Mouse (Mus musculus): ENCODE measurements around the gene Slc2a9. TPM values are rescaled to one million over a fixed set of nuclear protein-coding genes. Genes with fewer than 3 reads are reported as not detected.

The Slc2a9 gene
- polyA plus RNA-seq, 1 experiment from 2014 or later = 0.80 TPM

GRCm38 (mm10) chr5:38461261-38461660 is 41.7 kb downstream of the Slc2a9 start:
- Histone ChIP-seq H3K4me2 (no peak overlapping the region), H3K4me3 (replicated peaks) (no peak overlapping the region), H3K9me3 (replicated peaks) (no peaks in the 10 kb centered on the region), H3K9ac (no peak overlapping the region), H3K4me1 (replicated peaks) (peaks cover 1% of the 10 kb centered on the region; the same call in 1 of the 2 replicates), H3K27ac (no peak overlapping the region), H3K36me3 (no peaks in the 10 kb centered on the region), H3K27me3 (no peaks in the 10 kb centered on the region)
- ATAC-seq (ENCODE audit: low read depth) = no peak
- no peak for DNase-seq
- WGBS (ENCODE audit: insufficient replicate concordance) = 71% methylated on average over 5 of the region's 5 CpGs

GRCm38 (mm10) chr5:38450936-38451335 is 52.0 kb downstream of the Slc2a9 start:
- ATAC-seq (ENCODE audit: low read depth) = no peak
- 74% methylated on average over 3 of the region's 3 CpGs for WGBS (ENCODE audit: insufficient replicate concordance)

GRCm38 (mm10) chr5:38449607-38450006 is 53.3 kb downstream of the Slc2a9 start:
- Histone ChIP-seq H3K4me1 (replicated peaks) (no peaks in the 10 kb centered on the region), H3K9ac (no peak overlapping the region), H3K4me2 (no peak overlapping the region), H3K9me3 (replicated peaks) (no peaks in the 10 kb centered on the region), H3K4me3 (replicated peaks) (no peak overlapping the region), H3K27me3 (no peaks in the 10 kb centered on the region), H3K36me3 (no peaks in the 10 kb centered on the region), H3K27ac (no peak overlapping the region)
- WGBS (ENCODE audit: insufficient replicate concordance) = 64% methylated on average over 7 of the region's 8 CpGs
- ATAC-seq (ENCODE audit: low read depth) (no peak), DNase-seq (no peak)

More at GRCm38 (mm10) chr5:38450936-38451335, 52.0 kb downstream of the Slc2a9 start:
- Histone ChIP-seq H3K36me3 (no peaks in the 10 kb centered on the region), H3K9ac (no peak overlapping the region), H3K4me2 (no peak overlapping the region), H3K27ac (no peak overlapping the region), H3K4me1 (replicated peaks) (no peaks in the 10 kb centered on the region), H3K9me3 (replicated peaks) (no peaks in the 10 kb centered on the region), H3K27me3 (no peaks in the 10 kb centered on the region), H3K4me3 (replicated peaks) (no peak overlapping the region)
- no peak for DNase-seq

GRCm38 (mm10) chr5:38448121-38448520 is 54.8 kb downstream of the Slc2a9 start:
- Histone ChIP-seq H3K27me3 (no peaks in the 10 kb centered on the region), H3K36me3 (no peaks in the 10 kb centered on the region), H3K9me3 (replicated peaks) (no peaks in the 10 kb centered on the region), H3K9ac (no peak overlapping the region), H3K4me1 (replicated peaks) (no peaks in the 10 kb centered on the region), H3K4me2 (no peak overlapping the region), H3K27ac (no peak overlapping the region), H3K4me3 (replicated peaks) (no peak overlapping the region)
- DNase-seq = no peak
- no peak for ATAC-seq (ENCODE audit: low read depth)
- WGBS (ENCODE audit: insufficient replicate concordance) = 78% methylated on average over 3 of the region's 3 CpGs

GRCm38 (mm10) chr5:38446316-38446975 is 56.5 kb downstream of the Slc2a9 start:
- no peak for DNase-seq
- H3K4me2 ChIP-seq = no peak overlapping the region
- H3K27me3 ChIP-seq = no peaks in the 10 kb centered on the region
- no peaks in the 10 kb centered on the region for H3K9me3 ChIP-seq (replicated peaks)
- no peak for ATAC-seq (ENCODE audit: low read depth)
- no peak overlapping the region for H3K9ac ChIP-seq
- no peak overlapping the region for H3K4me3 ChIP-seq (replicated peaks)
- no peaks in the 10 kb centered on the region for H3K4me1 ChIP-seq (replicated peaks)
- H3K27ac ChIP-seq = no peak overlapping the region
- 50% methylated on average over 14 of the region's 14 CpGs for WGBS (ENCODE audit: insufficient replicate concordance)
- H3K36me3 ChIP-seq = no peaks in the 10 kb centered on the region

- no peaks in the 10 kb centered on the region for H3K9me3 ChIP-seq (replicated peaks)
- H3K27me3 ChIP-seq = no peaks in the 10 kb centered on the region
- no peaks in the 10 kb centered on the region for H3K4me1 ChIP-seq (replicated peaks)
- no peaks in the 10 kb centered on the region; the same call in 1 of the 2 replicates for H3K36me3 ChIP-seq
- no peak overlapping the region for H3K9ac ChIP-seq
- ATAC-seq (ENCODE audit: low read depth) (no peak), DNase-seq (no peak)
- H3K27ac ChIP-seq = no peak overlapping the region
- H3K4me2 ChIP-seq = no peak overlapping the region
- 63% methylated on average over 10 of the region's 10 CpGs for WGBS (ENCODE audit: insufficient replicate concordance)
- no peak overlapping the region for H3K4me3 ChIP-seq (replicated peaks)
Observed at GRCm38 (mm10) chr5:38441088-38441839, 61.7 kb downstream of the Slc2a9 start.

- ATAC-seq (ENCODE audit: low read depth) = no peak
- 67% methylated on average over 9 of the region's 9 CpGs for WGBS (ENCODE audit: insufficient replicate concordance)
- H3K4me3 ChIP-seq (replicated peaks) = no peak overlapping the region
Observed at GRCm38 (mm10) chr5:38440252-38441005, 62.5 kb downstream of the Slc2a9 start.

GRCm38 (mm10) chr5:38436681-38437080 is 66.3 kb downstream of the Slc2a9 start:
- ATAC-seq (ENCODE audit: low read depth) = no peak
- WGBS (ENCODE audit: insufficient replicate concordance) = 83% methylated on average over 11 of the region's 11 CpGs
- Histone ChIP-seq H3K27ac (no peak overlapping the region), H3K4me2 (no peak overlapping the region), H3K4me3 (replicated peaks) (no peak overlapping the region), H3K4me1 (replicated peaks) (no peaks in the 10 kb centered on the region), H3K9me3 (replicated peaks) (no peaks in the 10 kb centered on the region), H3K9ac (no peak overlapping the region), H3K36me3 (no peaks in the 10 kb centered on the region; the same call in 1 of the 2 replicates), H3K27me3 (no peaks in the 10 kb centered on the region)
- no peak for DNase-seq

More at GRCm38 (mm10) chr5:38440252-38441005, 62.5 kb downstream of the Slc2a9 start:
- DNase-seq = no peak
- H3K4me2 ChIP-seq = no peak overlapping the region
- no peaks in the 10 kb centered on the region; the same call in 1 of the 2 replicates for H3K36me3 ChIP-seq
- H3K27ac ChIP-seq = no peak overlapping the region
- H3K27me3 ChIP-seq = no peaks in the 10 kb centered on the region
- no peaks in the 10 kb centered on the region for H3K4me1 ChIP-seq (replicated peaks)
- H3K9me3 ChIP-seq (replicated peaks) = no peaks in the 10 kb centered on the region
- no peak overlapping the region for H3K9ac ChIP-seq

GRCm38 (mm10) chr5:38434875-38435274 is 68.1 kb downstream of the Slc2a9 start:
- DNase-seq (no peak), ATAC-seq (ENCODE audit: low read depth) (no peak)
- H3K27ac ChIP-seq = no peak overlapping the region
- H3K9me3 ChIP-seq (replicated peaks) = no peaks in the 10 kb centered on the region
- 52% methylated on average over 3 of the region's 3 CpGs for WGBS (ENCODE audit: insufficient replicate concordance)
- H3K4me3 ChIP-seq (replicated peaks) = no peak overlapping the region
- no peaks in the 10 kb centered on the region for H3K4me1 ChIP-seq (replicated peaks)
- H3K36me3 ChIP-seq = no peaks in the 10 kb centered on the region; the same call in 1 of the 2 replicates
- H3K4me2 ChIP-seq = no peak overlapping the region
- no peak overlapping the region for H3K9ac ChIP-seq
- H3K27me3 ChIP-seq = no peaks in the 10 kb centered on the region

GRCm38 (mm10) chr5:38431201-38431600 is 71.7 kb downstream of the Slc2a9 start:
- no peaks in the 10 kb centered on the region for H3K9me3 ChIP-seq (replicated peaks)
- H3K4me2 ChIP-seq = no peak overlapping the region
- DNase-seq (no peak), ATAC-seq (ENCODE audit: low read depth) (no peak)
- H3K4me1 ChIP-seq (replicated peaks) = peaks cover 19% of the 10 kb centered on the region
- H3K36me3 ChIP-seq = no peaks in the 10 kb centered on the region
- no peak overlapping the region for H3K4me3 ChIP-seq (replicated peaks)
- no peak overlapping the region for H3K27ac ChIP-seq
- WGBS (ENCODE audit: insufficient replicate concordance) = 63% methylated on average over 7 of the region's 7 CpGs
- H3K27me3 ChIP-seq = no peaks in the 10 kb centered on the region
- no peak overlapping the region for H3K9ac ChIP-seq

GRCm38 (mm10) chr5:38429106-38429505 is 73.8 kb downstream of the Slc2a9 start:
- Histone ChIP-seq H3K9ac (no peak overlapping the region), H3K36me3 (no peaks in the 10 kb centered on the region), H3K27me3 (no peaks in the 10 kb centered on the region), H3K4me1 (replicated peaks) (peaks cover 32% of the 10 kb centered on the region), H3K4me2 (no peak overlapping the region), H3K27ac (no peak overlapping the region), H3K9me3 (replicated peaks) (no peaks in the 10 kb centered on the region), H3K4me3 (replicated peaks) (no peak overlapping the region)
- ATAC-seq (ENCODE audit: low read depth) (no peak), DNase-seq (no peak)
- 37% methylated on average over 6 of the region's 6 CpGs for WGBS (ENCODE audit: insufficient replicate concordance)
